Mouse (Mus musculus): ENCODE measurements at regions not wholly inside any gene's neighbourhood (a gene's known extent, or its start where the extent isn't known, plus 50 kb on each side); places are given as distances from the start of the nearest gene placed in this dataset.

- Histone ChIP-seq H3K4me1 (ENCODE audit: control insufficient read depth in 1 of 2, insufficient read depth in 2 of 2, low read length in 2 of 2) (no peaks in the 10 kb centered on the region), H3K27ac (ENCODE audit: control insufficient read depth, low read depth, low read length) (no peak overlapping the region), H3K9ac (ENCODE audit: control insufficient read depth, low read depth, low read length, poor library complexity, severe bottlenecking) (no peak overlapping the region), H3K9me3 (replicated peaks; ENCODE audit: insufficient read depth, low read length) (no peaks in the 10 kb centered on the region), H3K4me3 (ENCODE audit: control insufficient read depth in 1 of 2, insufficient read depth in 1 of 2, low read depth in 2 of 2, low read length in 2 of 2) (no peak overlapping the region), H3K27me3 (ENCODE audit: control insufficient read depth in 1 of 2, insufficient read depth in 2 of 2, low read length in 2 of 2) (no peaks in the 10 kb centered on the region), H3K79me2 (ENCODE audit: control insufficient read depth, insufficient read depth, low read length, poor library complexity) (no peaks in the 10 kb centered on the region), H3K36me3 (ENCODE audit: control insufficient read depth in 1 of 2, insufficient read depth in 2 of 2, low read length in 2 of 2) (no peaks in the 10 kb centered on the region)
- DNase-seq (ENCODE audit: low read depth, low spot score) = no peak
- TF ChIP-seq ETS1 (IDR thresholded peaks at IDR 0.05; ENCODE audit: low read depth, low read length) (no peak), NRF1 (IDR thresholded peaks at IDR 0.05; ENCODE audit: insufficient read depth, low read depth, low read length, poor library complexity, severe bottlenecking) (no peak), ZKSCAN1 (IDR thresholded peaks at IDR 0.05; ENCODE audit: low read depth, low read length) (no peak), GATA1 (IDR thresholded peaks at IDR 0.05; ENCODE audit: low read depth, low read length) (no peak), KAT2A (conservative IDR thresholded peaks at IDR 0.05; ENCODE audit: low read depth, low read length) (no peak), UBTF (IDR thresholded peaks at IDR 0.05; ENCODE audit: borderline replicate concordance, insufficient read depth, low read depth, low read length) (no peak), SMC3 (IDR thresholded peaks at IDR 0.05; ENCODE audit: low read depth, low read length) (no peak), HCFC1 (IDR thresholded peaks at IDR 0.05; ENCODE audit: low read depth, low read length) (no peak), POLR2A (IDR thresholded peaks at IDR 0.05; ENCODE audit: control insufficient read depth in 1 of 2, insufficient read depth in 1 of 2, low read depth in 1 of 2, low read length in 2 of 2, poor library complexity in 1 of 2) (no peak), USF2 (IDR thresholded peaks at IDR 0.05; ENCODE audit: borderline replicate concordance in 1 of 2, insufficient read depth in 1 of 2, low read depth in 1 of 2, low read length in 2 of 2) (no peak)
Measured at GRCm38 (mm10) chr1:63828174-63828844, 59.2 kb upstream of the 4933402D24Rik start.

- H3K9me3 ChIP-seq (replicated peaks; ENCODE audit: insufficient read depth, low read length) = no peaks in the 10 kb centered on the region
- no peaks in the 10 kb centered on the region for H3K79me2 ChIP-seq (ENCODE audit: control insufficient read depth, insufficient read depth, low read length, poor library complexity)
- DNase-seq (ENCODE audit: low read depth, low spot score) = no peak
- no peaks in the 10 kb centered on the region for H3K36me3 ChIP-seq (ENCODE audit: control insufficient read depth in 1 of 2, insufficient read depth in 2 of 2, low read length in 2 of 2)
- no peaks in the 10 kb centered on the region for H3K4me1 ChIP-seq (ENCODE audit: control insufficient read depth in 1 of 2, insufficient read depth in 2 of 2, low read length in 2 of 2)
- H3K27ac ChIP-seq (ENCODE audit: control insufficient read depth, low read depth, low read length) = no peak overlapping the region
- H3K27me3 ChIP-seq (ENCODE audit: control insufficient read depth in 1 of 2, insufficient read depth in 2 of 2, low read length in 2 of 2) = no peaks in the 10 kb centered on the region
- no peak overlapping the region for H3K4me3 ChIP-seq (ENCODE audit: control insufficient read depth in 1 of 2, insufficient read depth in 1 of 2, low read depth in 2 of 2, low read length in 2 of 2)
- TF ChIP-seq ZMIZ1 (IDR thresholded peaks at IDR 0.05; ENCODE audit: low read depth, low read length) = no peak
- TF ChIP-seq EP300 (IDR thresholded peaks at IDR 0.05; ENCODE audit: low read depth in 1 of 2, low read length in 2 of 2) = no peak
- no peak for TF ChIP-seq MEF2A (IDR thresholded peaks at IDR 0.05; ENCODE audit: extremely low read depth, insufficient replicate concordance, low read depth, low read length, poor library complexity, severe bottlenecking)
- no peak for TF ChIP-seq POLR2AphosphoS5 (IDR thresholded peaks at IDR 0.05; ENCODE audit: borderline replicate concordance, low read depth, low read length)
- TF ChIP-seq SMC3 (IDR thresholded peaks at IDR 0.05; ENCODE audit: low read depth, low read length) = no peak
- TF ChIP-seq GATA1 (IDR thresholded peaks at IDR 0.05; ENCODE audit: low read depth, low read length) = no peak
- no peak for TF ChIP-seq UBTF (IDR thresholded peaks at IDR 0.05; ENCODE audit: borderline replicate concordance, insufficient read depth, low read depth, low read length)
- TF ChIP-seq MYC (IDR thresholded peaks at IDR 0.05; ENCODE audit: low read depth, low read length) = no peak
- TF ChIP-seq MYB (IDR thresholded peaks at IDR 0.05; ENCODE audit: low read depth, low read length) = no peak
- TF ChIP-seq TAL1 (IDR thresholded peaks at IDR 0.05; ENCODE audit: low read length) = no peak
- no peak for TF ChIP-seq BHLHE40 (IDR thresholded peaks at IDR 0.05; ENCODE audit: borderline replicate concordance, low read depth, low read length)
- no peak overlapping the region for H3K9ac ChIP-seq (ENCODE audit: control insufficient read depth, low read depth, low read length, poor library complexity, severe bottlenecking)
Measured at GRCm38 (mm10) chr1:63820614-63821270, 51.7 kb upstream of the 4933402D24Rik start.
